Mouse (Mus musculus) embryo, embryonic 11 days (tissue): ENCODE measurements around the gene Pdhx.

Source experiments
- DNase-seq: peaks from one replicate; pipeline ENCODE4 v3.0.0-alpha.2; 2015

The Pdhx gene

DNA sequence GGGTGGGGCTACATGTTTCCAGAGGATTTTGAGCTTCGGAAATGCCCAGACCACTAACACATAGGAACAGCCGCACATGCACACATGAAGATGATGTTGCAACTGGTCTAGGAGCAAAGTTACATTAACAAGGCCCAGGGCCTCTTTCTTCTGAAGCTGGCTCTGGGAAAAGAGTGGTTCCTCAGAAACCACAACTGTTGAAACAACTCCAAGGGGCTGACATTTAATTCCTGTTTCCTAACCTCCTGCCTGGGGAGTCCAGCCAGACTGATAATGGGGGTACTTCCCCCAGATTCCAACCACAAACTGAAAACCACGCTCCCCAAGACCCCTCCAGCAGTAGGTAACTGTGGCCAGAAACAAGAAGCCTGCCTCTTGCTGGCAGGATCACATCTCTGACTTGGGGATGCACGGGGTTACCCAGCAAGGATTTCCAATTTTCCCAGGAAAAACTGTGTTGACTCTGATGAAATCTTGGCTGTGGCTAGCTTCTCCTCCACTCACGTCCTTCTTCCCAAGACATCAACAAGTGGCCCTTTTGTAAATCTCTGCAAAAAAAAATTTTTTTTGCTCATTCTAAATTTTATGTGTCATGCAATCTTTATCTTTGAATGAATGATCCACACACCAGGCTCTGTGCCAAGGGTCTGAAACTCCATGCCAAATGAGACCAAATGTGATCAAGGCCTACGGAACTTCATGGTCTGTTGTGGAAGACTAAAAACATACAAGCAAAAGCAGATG lies 86.2 kb downstream of the Pdhx start:
- no peak for DNase-seq

DNA sequence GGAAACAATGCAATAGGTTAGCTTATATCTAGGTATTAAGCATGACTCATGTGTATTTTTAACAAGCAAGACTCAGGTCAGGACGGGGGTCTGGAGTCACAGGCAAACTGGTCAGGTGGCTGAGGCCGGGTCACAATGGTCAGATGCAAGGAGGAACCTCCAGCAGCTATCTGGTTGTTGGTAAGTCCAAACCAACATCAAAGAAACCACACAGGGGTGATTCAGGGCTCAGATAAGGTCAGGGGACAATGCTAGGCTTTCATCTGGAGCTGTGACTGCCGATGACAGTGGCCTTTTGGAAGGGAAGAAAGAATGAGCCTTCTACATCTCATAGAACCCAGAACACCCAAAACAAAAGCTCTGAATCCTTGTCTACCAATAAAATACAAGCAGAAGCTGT lies 86.9 kb downstream of the Pdhx start:
- DNase-seq = no peak

DNA sequence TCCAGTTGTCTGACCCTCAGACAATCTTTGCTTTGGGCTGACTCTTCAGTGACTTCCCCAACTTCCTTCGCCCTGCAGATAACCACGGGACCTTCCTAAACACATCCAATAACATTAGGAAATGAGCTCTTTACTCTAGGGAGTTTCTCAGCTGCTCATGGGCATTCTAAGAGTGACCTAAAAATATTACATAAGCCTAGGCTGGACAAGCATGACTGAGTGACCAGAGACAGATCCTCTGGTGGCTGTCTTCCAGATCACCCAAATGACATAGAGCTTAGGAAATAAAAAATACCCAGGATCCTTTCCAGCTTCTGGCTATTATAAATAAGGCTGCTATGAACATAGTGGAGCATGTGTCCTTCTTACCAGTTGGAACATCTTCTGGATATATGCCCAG lies 90.5 kb downstream of the Pdhx start:
- no peak for DNase-seq

DNA sequence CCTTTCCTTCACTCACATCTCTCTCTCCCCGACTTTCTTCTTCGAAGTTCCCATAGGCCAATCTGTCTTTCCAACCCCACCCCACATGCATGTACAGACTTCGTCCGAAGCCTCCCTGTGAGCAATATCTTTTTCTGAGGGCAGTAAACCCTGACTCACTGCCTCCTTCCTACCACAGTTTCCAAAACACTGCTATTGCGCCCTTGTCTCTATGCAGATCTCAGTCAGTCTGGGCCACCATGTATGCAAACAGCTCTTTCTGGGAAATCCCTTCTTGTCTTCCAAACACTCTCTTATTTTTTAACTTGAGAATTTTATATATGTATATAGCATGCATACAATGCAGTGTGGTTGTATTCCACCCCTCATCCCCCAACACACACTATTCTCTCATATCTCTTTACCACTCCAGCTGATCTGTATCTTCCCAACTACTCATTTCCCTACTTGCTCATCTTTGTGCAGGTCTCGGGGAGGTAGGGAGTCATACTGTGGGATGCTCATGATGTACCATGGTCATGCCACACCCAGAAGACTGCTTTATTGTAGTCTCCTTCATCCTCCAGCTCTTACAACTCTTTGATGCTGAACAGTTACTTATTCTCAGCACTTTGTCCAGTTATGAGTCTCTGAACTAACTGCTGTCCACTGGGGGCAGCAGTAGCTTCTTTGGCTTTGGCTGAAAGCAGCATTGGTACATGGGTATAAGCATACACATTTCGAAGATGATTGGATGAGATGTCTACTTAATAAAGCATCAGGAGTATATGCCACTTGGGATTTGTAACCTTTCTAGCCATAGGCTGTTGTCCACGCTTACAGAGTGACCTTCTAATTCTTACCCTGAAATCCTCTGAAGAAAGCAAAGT lies 91.6 kb downstream of the Pdhx start:
- no peak for DNase-seq

DNA sequence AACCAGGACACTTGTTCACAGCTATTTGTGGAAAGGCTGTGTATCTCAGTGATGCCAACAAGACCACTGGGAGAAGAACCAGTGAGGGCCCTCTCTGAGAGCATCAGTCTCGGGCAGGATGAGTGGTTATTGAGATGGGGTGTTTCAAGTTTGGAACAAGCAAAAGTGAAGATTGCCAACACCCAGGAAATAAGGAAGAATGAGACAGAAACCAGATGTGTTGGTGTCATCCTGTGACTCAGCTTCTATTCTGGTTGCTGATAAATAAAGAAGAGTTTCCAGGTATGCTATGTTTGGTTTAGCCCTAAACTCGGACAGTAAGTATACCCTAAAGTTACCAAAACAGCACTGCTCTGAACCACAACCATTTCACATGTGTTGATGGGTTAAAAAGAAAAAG lies 92.4 kb downstream of the Pdhx start:
- DNase-seq = no peak

DNA sequence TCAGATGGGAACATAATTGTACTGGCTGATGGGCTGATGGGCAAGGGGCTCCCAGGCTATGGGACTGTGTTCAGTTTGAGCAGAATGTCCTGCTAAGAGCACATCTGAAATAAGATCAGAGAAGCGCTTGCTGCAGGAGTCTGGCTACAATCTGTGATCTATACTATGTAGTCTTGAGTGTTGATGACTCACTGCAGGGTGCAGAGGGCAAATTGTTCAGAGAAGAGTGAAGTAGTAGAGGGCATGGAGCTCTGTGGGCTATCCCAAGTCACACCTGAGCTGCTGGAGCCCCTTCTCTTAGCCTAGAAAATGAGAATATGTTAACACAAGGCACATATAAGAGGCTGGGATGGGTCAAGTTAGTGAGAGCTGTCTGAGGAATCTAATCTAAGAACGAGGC lies 93.8 kb downstream of the Pdhx start:
- no peak for DNase-seq

DNA sequence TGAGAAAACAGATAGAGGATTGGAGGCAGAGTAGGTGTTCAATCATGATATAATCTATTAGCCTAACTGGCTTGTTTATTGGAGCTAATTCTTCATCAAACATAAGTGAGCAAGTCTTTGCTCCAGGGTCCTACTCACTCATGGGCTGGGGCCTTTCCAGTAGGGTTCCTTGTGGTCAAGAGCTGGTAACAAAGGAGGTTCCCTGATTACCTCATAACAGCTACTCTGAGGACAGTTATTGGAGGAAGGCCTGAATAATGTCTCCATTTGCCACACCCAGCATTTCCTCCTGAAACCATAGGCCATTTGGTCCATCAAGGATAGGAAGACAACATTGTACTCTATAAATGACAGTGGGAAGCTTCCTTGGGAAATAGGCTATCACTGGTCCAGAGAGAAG lies 94.2 kb downstream of the Pdhx start:
- no peak for DNase-seq

DNA sequence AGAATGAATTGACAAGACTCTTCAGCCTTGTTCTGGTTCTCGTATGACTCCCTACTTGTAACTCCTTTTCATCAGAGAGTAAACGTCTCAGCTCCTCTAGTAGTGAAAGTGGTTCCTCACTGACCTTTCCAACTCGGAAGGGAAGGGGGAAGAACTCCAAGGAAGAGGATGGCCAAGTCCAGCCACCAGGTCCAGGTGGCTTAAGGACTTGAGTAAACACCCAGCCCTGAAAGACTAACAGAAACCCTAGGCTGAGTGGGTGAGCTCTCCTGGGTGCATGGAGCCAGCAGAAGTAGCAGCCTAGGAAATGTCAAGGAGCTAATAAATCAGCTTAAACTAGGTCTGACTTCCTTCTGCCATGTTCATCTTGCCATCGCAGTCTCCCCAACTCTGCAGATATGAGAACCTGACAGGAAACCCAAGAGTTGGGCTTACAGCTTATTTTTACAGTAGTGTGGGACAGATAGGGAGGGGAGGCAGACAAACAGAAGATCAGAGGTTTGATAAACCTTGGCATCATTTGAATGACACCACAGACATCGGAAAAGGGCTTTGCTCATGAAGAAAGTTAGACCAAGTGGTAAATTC lies 97.9 kb downstream of the Pdhx start:
- no peak for DNase-seq

DNA sequence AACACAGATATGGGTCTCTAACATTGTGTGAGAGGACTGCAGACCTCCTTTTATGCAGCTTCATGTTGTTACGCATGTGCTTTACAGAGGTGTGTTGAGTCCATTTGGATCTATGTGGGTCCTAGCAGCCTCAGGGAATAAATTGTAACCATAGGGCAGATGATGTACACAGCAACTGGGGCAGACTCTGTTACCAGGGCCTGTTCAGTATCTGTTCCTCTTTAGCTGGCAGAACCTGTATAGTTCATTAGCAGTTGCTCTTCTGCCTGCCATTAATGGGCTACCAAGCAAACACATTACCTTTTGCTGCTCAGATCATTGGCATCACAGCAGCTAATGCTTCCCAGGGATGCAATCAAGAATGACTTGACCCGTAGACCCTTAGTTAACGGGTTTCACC lies 100.2 kb downstream of the Pdhx start:
- no peak for DNase-seq

DNA sequence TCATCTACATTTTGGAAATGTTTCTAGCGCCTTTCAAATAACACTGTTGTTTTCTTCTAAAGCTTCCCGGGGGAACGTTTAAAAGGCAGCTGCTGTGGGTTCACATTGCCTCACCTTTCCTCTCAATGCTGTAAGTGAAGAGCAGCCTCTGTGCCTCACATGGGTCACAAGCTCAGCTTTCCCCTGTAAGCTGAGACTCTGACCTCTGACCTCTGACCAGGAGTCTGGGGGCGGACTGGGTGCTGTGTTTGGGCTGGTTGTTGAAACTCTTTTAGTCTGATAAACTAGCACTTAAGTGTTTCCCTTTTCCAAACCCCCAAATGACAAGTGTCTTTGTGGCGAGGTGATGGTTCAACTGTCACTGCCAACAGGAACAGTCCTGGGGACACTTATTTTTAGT lies 100.7 kb downstream of the Pdhx start:
- DNase-seq = peak; percentile 20

DNA sequence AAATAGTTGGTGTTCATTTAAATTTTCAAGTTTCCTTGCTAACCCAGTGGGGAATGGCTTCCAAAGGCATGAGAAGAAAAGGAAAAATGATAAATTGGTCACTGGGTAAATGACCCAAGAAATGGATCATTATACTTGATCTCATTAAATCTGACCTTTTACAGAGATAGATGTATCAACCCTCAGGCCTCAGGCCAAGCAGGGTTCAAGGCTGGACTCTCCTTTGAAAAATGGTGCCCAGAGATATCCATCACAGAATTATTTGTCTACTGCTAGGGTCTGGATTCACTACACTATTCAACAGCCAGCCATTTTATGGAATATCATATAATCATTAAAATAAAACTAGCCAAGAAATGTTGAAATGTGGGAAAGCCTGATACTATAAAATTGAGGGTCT lies 101.4 kb downstream of the Pdhx start:
- no peak for DNase-seq
